Mouse (Mus musculus): Measurements from ENCODE around the gene Mybbp1a. TPM values are rescaled to one million over a fixed set of nuclear protein-coding genes. Genes with fewer than 3 reads are reported as not detected.

The Mybbp1a gene
- polyA plus RNA-seq, 1 experiment, result 32.8 TPM

- WGBS, result 42% methylated on average over 5 of the region's 5 CpGs
- Histone ChIP-seq H3K4me3 (replicated peaks; ENCODE audit: extremely low read depth, low read depth, low read length) (no peak overlapping the region), H3K4me1 (ENCODE audit: control insufficient read depth, insufficient read depth, low read length) (peaks cover 39% of the 10 kb centered on the region)
- TF ChIP-seq POLR2A (IDR thresholded peaks at IDR 0.05; ENCODE audit: borderline replicate concordance, extremely low read depth, low read depth, low read length) (no peak), CTCF (IDR thresholded peaks at IDR 0.05; ENCODE audit: insufficient read depth, low read length) (no peak)
- no peak for DNase-seq
These were observed 40.2 kb downstream of the Mybbp1a start for GRCm38 (mm10) chr11:72481313-72481712.

GRCm38 (mm10) chr11:72481952-72482351, 40.8 kb downstream of the Mybbp1a start:
- Histone ChIP-seq H3K4me1 (ENCODE audit: control insufficient read depth, insufficient read depth, low read length) (peaks cover 38% of the 10 kb centered on the region), H3K4me3 (replicated peaks; ENCODE audit: extremely low read depth, low read depth, low read length) (no peak overlapping the region)
- no peak for TF ChIP-seq POLR2A (IDR thresholded peaks at IDR 0.05; ENCODE audit: borderline replicate concordance, extremely low read depth, low read depth, low read length)
- no peak for TF ChIP-seq CTCF (IDR thresholded peaks at IDR 0.05; ENCODE audit: insufficient read depth, low read length)
- DNase-seq, result no peak
- 68% methylated on average over 4 of the region's 4 CpGs for WGBS

GRCm38 (mm10) chr11:72484549-72484948, 43.4 kb downstream of the Mybbp1a start:
- WGBS, result 16% methylated on average over 6 of the region's 6 CpGs
- TF ChIP-seq POLR2A (IDR thresholded peaks at IDR 0.05; ENCODE audit: borderline replicate concordance, extremely low read depth, low read depth, low read length) (no peak), CTCF (IDR thresholded peaks at IDR 0.05; ENCODE audit: insufficient read depth, low read length) (no peak)
- no peak for DNase-seq
- H3K4me1 ChIP-seq (ENCODE audit: control insufficient read depth, insufficient read depth, low read length), result peaks cover 26% of the 10 kb centered on the region
- H3K4me3 ChIP-seq (replicated peaks; ENCODE audit: extremely low read depth, low read depth, low read length), result no peak overlapping the region

- Histone ChIP-seq H3K4me3 (replicated peaks; ENCODE audit: extremely low read depth, low read depth, low read length) (no peak overlapping the region), H3K4me1 (ENCODE audit: control insufficient read depth, insufficient read depth, low read length) (peaks cover 26% of the 10 kb centered on the region)
- WGBS, result 50% methylated on average over 5 of the region's 5 CpGs
- TF ChIP-seq POLR2A (IDR thresholded peaks at IDR 0.05; ENCODE audit: borderline replicate concordance, extremely low read depth, low read depth, low read length) (no peak), CTCF (IDR thresholded peaks at IDR 0.05; ENCODE audit: insufficient read depth, low read length) (no peak)
- DNase-seq, result no peak
These were observed 44.0 kb downstream of the Mybbp1a start for GRCm38 (mm10) chr11:72485157-72485556.

- Histone ChIP-seq H3K4me1 (ENCODE audit: control insufficient read depth, insufficient read depth, low read length) (peaks cover 24% of the 10 kb centered on the region), H3K4me3 (replicated peaks; ENCODE audit: extremely low read depth, low read depth, low read length) (no peak overlapping the region)
- 68% methylated on average over 11 of the region's 11 CpGs for WGBS
- DNase-seq, result no peak
- TF ChIP-seq CTCF (IDR thresholded peaks at IDR 0.05; ENCODE audit: insufficient read depth, low read length), result no peak
- no peak for TF ChIP-seq POLR2A (IDR thresholded peaks at IDR 0.05; ENCODE audit: borderline replicate concordance, extremely low read depth, low read depth, low read length)
These were observed 44.8 kb downstream of the Mybbp1a start for GRCm38 (mm10) chr11:72485960-72486359.

GRCm38 (mm10) chr11:72487171-72487570, 46.0 kb downstream of the Mybbp1a start:
- WGBS, result 39% methylated on average over 5 of the region's 5 CpGs
- Histone ChIP-seq H3K4me3 (replicated peaks; ENCODE audit: extremely low read depth, low read depth, low read length) (peak overlapping the region; percentile 33), H3K4me1 (ENCODE audit: control insufficient read depth, insufficient read depth, low read length) (peaks cover 18% of the 10 kb centered on the region)
- TF ChIP-seq POLR2A (IDR thresholded peaks at IDR 0.05; ENCODE audit: borderline replicate concordance, extremely low read depth, low read depth, low read length) (peak; percentile 44; the same call in 1 of the 2 replicates), CTCF (IDR thresholded peaks at IDR 0.05; ENCODE audit: insufficient read depth, low read length) (no peak)
- DNase-seq, result no peak

GRCm38 (mm10) chr11:72487739-72488138, 46.6 kb downstream of the Mybbp1a start:
- Histone ChIP-seq H3K4me1 (ENCODE audit: control insufficient read depth, insufficient read depth, low read length) (peaks cover 14% of the 10 kb centered on the region), H3K4me3 (replicated peaks; ENCODE audit: extremely low read depth, low read depth, low read length) (peak overlapping the region; percentile 56)
- TF ChIP-seq CTCF (IDR thresholded peaks at IDR 0.05; ENCODE audit: insufficient read depth, low read length) (no peak), POLR2A (IDR thresholded peaks at IDR 0.05; ENCODE audit: borderline replicate concordance, extremely low read depth, low read depth, low read length) (no peak)
- DNase-seq, result no peak
- WGBS, result 56% methylated on average over 2 of the region's 2 CpGs

GRCm38 (mm10) chr11:72488753-72489271, 47.7 kb downstream of the Mybbp1a start:
- H3K4me3 ChIP-seq (replicated peaks; ENCODE audit: extremely low read depth, low read depth, low read length), result peak overlapping the region; percentile 63
- 1% methylated on average over 38 of the region's 38 CpGs for WGBS
- no peak for DNase-seq
- H3K4me1 ChIP-seq (ENCODE audit: control insufficient read depth, insufficient read depth, low read length), result peaks cover 11% of the 10 kb centered on the region
- TF ChIP-seq POLR2A (IDR thresholded peaks at IDR 0.05; ENCODE audit: borderline replicate concordance, extremely low read depth, low read depth, low read length), result no peak
- TF ChIP-seq CTCF (IDR thresholded peaks at IDR 0.05; ENCODE audit: insufficient read depth, low read length), result no peak

- DNase-seq, result no peak
- Histone ChIP-seq H3K4me1 (ENCODE audit: control insufficient read depth, insufficient read depth, low read length) (peaks cover 11% of the 10 kb centered on the region), H3K4me3 (replicated peaks; ENCODE audit: extremely low read depth, low read depth, low read length) (peak overlapping the region; percentile 63)
- 1% methylated on average over 40 of the region's 42 CpGs for WGBS
- no peak for TF ChIP-seq CTCF (IDR thresholded peaks at IDR 0.05; ENCODE audit: insufficient read depth, low read length)
- no peak for TF ChIP-seq POLR2A (IDR thresholded peaks at IDR 0.05; ENCODE audit: borderline replicate concordance, extremely low read depth, low read depth, low read length)
These were observed 48.2 kb downstream of the Mybbp1a start for GRCm38 (mm10) chr11:72489397-72489796.

GRCm38 (mm10) chr11:72489881-72490301, 48.7 kb downstream of the Mybbp1a start, which contains the start of gene Spns2:
Gene Spns2, minus strand, starts transcription at chr11:72489904.
- Histone ChIP-seq H3K4me1 (ENCODE audit: control insufficient read depth, insufficient read depth, low read length) (peaks cover 11% of the 10 kb centered on the region), H3K4me3 (replicated peaks; ENCODE audit: extremely low read depth, low read depth, low read length) (peak within 1 kb of the TSS; percentile 63)
- under 1% methylated on average over 38 of the region's 42 CpGs for WGBS
- 0 out of 2 replicates have a peak, but pooled peaks have one; percentile 7 for TF ChIP-seq CTCF (IDR thresholded peaks at IDR 0.05; ENCODE audit: insufficient read depth, low read length)
- peak; percentile 70; the same call in 1 of the 2 replicates for TF ChIP-seq POLR2A (IDR thresholded peaks at IDR 0.05; ENCODE audit: borderline replicate concordance, extremely low read depth, low read depth, low read length)
- peak; percentile 90 for DNase-seq

All from lung, adult 2 months (tissue).